Mouse (Mus musculus): ENCODE results near the gene Spef1. TPM values are rescaled to one million over a fixed set of nuclear protein-coding genes. Genes with fewer than 3 reads are reported as not detected.

The Spef1 gene
- polyA plus RNA-seq, 1 experiment from 2014 or later = 3.1 TPM

GRCm38 (mm10) chr2:131134826-131135400 is 52.2 kb downstream of the Spef1 start:
- 86% methylated on average over 8 of the region's 8 CpGs for WGBS
- Histone ChIP-seq H3K9me3 (ENCODE audit: control insufficient read depth, low read length) (no peaks in the 10 kb centered on the region), H3K9ac (ENCODE audit: low read depth, low read length) (no peak overlapping the region), H3K4me3 (ENCODE audit: low read length) (no peak overlapping the region), H3K27ac (ENCODE audit: low read length) (0 out of 2 replicates have a peak overlapping the region, but pooled peaks have one; percentile 30), H3K4me1 (ENCODE audit: control insufficient read depth, insufficient read depth, low read length) (peaks cover 7% of the 10 kb centered on the region), H3K27me3 (replicated peaks; ENCODE audit: control insufficient read depth, insufficient read depth, low read length) (no peaks in the 10 kb centered on the region), H3K36me3 (ENCODE audit: control insufficient read depth, insufficient read depth, low read length) (no peaks in the 10 kb centered on the region), H3K4me2 (ENCODE audit: low read depth, low read length) (no peak overlapping the region)
- no peak for ATAC-seq

- ATAC-seq = no peak
- 42% methylated on average over 1 of the region's 1 CpGs for WGBS
- Histone ChIP-seq H3K4me2 (ENCODE audit: low read depth, low read length) (no peak overlapping the region), H3K4me3 (ENCODE audit: low read length) (no peak overlapping the region), H3K4me1 (ENCODE audit: control insufficient read depth, insufficient read depth, low read length) (peaks cover 2% of the 10 kb centered on the region), H3K36me3 (ENCODE audit: control insufficient read depth, insufficient read depth, low read length) (no peaks in the 10 kb centered on the region), H3K9ac (ENCODE audit: low read depth, low read length) (no peak overlapping the region), H3K27ac (ENCODE audit: low read length) (0 out of 2 replicates have a peak overlapping the region, but pooled peaks have one; percentile 30), H3K9me3 (ENCODE audit: control insufficient read depth, low read length) (no peaks in the 10 kb centered on the region), H3K27me3 (replicated peaks; ENCODE audit: control insufficient read depth, insufficient read depth, low read length) (no peaks in the 10 kb centered on the region)
Observed at GRCm38 (mm10) chr2:131134381-131134780, 52.7 kb downstream of the Spef1 start.

- H3K4me3 ChIP-seq (ENCODE audit: low read length) = no peak within 1 kb of the TSS
- no peaks in the 10 kb centered on the region for H3K36me3 ChIP-seq (ENCODE audit: control insufficient read depth, insufficient read depth, low read length)
- H3K27ac ChIP-seq (ENCODE audit: low read length) = no peak within 1 kb of the TSS
- H3K4me2 ChIP-seq (ENCODE audit: low read depth, low read length) = no peak within 1 kb of the TSS
- peaks cover 11% of the 10 kb centered on the region; the same call in 1 of the 2 replicates for H3K4me1 ChIP-seq (ENCODE audit: control insufficient read depth, insufficient read depth, low read length)
- no peak within 1 kb of the TSS for H3K9ac ChIP-seq (ENCODE audit: low read depth, low read length)
- no peak for ATAC-seq
- no peaks in the 10 kb centered on the region for H3K9me3 ChIP-seq (ENCODE audit: control insufficient read depth, low read length)
- 87% methylated on average over 9 of the region's 9 CpGs for WGBS
- no peaks in the 10 kb centered on the region for H3K27me3 ChIP-seq (replicated peaks; ENCODE audit: control insufficient read depth, insufficient read depth, low read length)
Observed at GRCm38 (mm10) chr2:131132930-131133547, 54.0 kb downstream of the Spef1 start, which contains the start of gene Gm11037. TSS of gene Gm11037 (plus strand) at chr2:131133497.

- WGBS = 84% methylated on average over 10 of the region's 10 CpGs
- no peaks in the 10 kb centered on the region for H3K27me3 ChIP-seq (replicated peaks; ENCODE audit: control insufficient read depth, insufficient read depth, low read length)
- no peak overlapping the region for H3K4me3 ChIP-seq (ENCODE audit: low read length)
- no peak for ATAC-seq
- no peaks in the 10 kb centered on the region for H3K36me3 ChIP-seq (ENCODE audit: control insufficient read depth, insufficient read depth, low read length)
- no peaks in the 10 kb centered on the region for H3K9me3 ChIP-seq (ENCODE audit: control insufficient read depth, low read length)
- no peak overlapping the region for H3K27ac ChIP-seq (ENCODE audit: low read length)
- peaks cover 15% of the 10 kb centered on the region for H3K4me1 ChIP-seq (ENCODE audit: control insufficient read depth, insufficient read depth, low read length)
- H3K4me2 ChIP-seq (ENCODE audit: low read depth, low read length) = no peak overlapping the region
- no peak overlapping the region for H3K9ac ChIP-seq (ENCODE audit: low read depth, low read length)
Observed at GRCm38 (mm10) chr2:131132111-131132888, 54.8 kb downstream of the Spef1 start.

- no peak overlapping the region for H3K9ac ChIP-seq (ENCODE audit: low read depth, low read length)
- ATAC-seq = no peak
Observed at GRCm38 (mm10) chr2:131130849-131131248, 56.2 kb downstream of the Spef1 start.

GRCm38 (mm10) chr2:131129836-131130235 is 57.2 kb downstream of the Spef1 start:
- Histone ChIP-seq H3K27ac (ENCODE audit: low read length) (no peak overlapping the region), H3K4me1 (ENCODE audit: control insufficient read depth, insufficient read depth, low read length) (peaks cover 25% of the 10 kb centered on the region), H3K27me3 (replicated peaks; ENCODE audit: control insufficient read depth, insufficient read depth, low read length) (no peaks in the 10 kb centered on the region), H3K4me2 (ENCODE audit: low read depth, low read length) (no peak overlapping the region), H3K4me3 (ENCODE audit: low read length) (no peak overlapping the region), H3K9ac (ENCODE audit: low read depth, low read length) (no peak overlapping the region), H3K36me3 (ENCODE audit: control insufficient read depth, insufficient read depth, low read length) (no peaks in the 10 kb centered on the region), H3K9me3 (ENCODE audit: control insufficient read depth, low read length) (no peaks in the 10 kb centered on the region)
- 59% methylated on average over 5 of the region's 5 CpGs for WGBS
- ATAC-seq = 0 out of 2 replicates have a peak, but pooled peaks have one; percentile 9

More at GRCm38 (mm10) chr2:131130849-131131248, 56.2 kb downstream of the Spef1 start:
- H3K4me2 ChIP-seq (ENCODE audit: low read depth, low read length) = no peak overlapping the region
- H3K4me1 ChIP-seq (ENCODE audit: control insufficient read depth, insufficient read depth, low read length) = peaks cover 25% of the 10 kb centered on the region
- WGBS = 61% methylated on average over 2 of the region's 2 CpGs
- H3K9me3 ChIP-seq (ENCODE audit: control insufficient read depth, low read length) = no peaks in the 10 kb centered on the region
- H3K27me3 ChIP-seq (replicated peaks; ENCODE audit: control insufficient read depth, insufficient read depth, low read length) = no peaks in the 10 kb centered on the region
- no peaks in the 10 kb centered on the region for H3K36me3 ChIP-seq (ENCODE audit: control insufficient read depth, insufficient read depth, low read length)
- no peak overlapping the region for H3K4me3 ChIP-seq (ENCODE audit: low read length)
- no peak overlapping the region for H3K27ac ChIP-seq (ENCODE audit: low read length)

- Histone ChIP-seq H3K27me3 (replicated peaks; ENCODE audit: control insufficient read depth, insufficient read depth, low read length) (no peaks in the 10 kb centered on the region), H3K4me3 (ENCODE audit: low read length) (no peak overlapping the region), H3K9ac (ENCODE audit: low read depth, low read length) (0 out of 2 replicates have a peak overlapping the region, but pooled peaks have one; percentile 80), H3K4me1 (ENCODE audit: control insufficient read depth, insufficient read depth, low read length) (peaks cover 25% of the 10 kb centered on the region), H3K36me3 (ENCODE audit: control insufficient read depth, insufficient read depth, low read length) (no peaks in the 10 kb centered on the region), H3K27ac (ENCODE audit: low read length) (no peak overlapping the region), H3K9me3 (ENCODE audit: control insufficient read depth, low read length) (no peaks in the 10 kb centered on the region), H3K4me2 (ENCODE audit: low read depth, low read length) (peak overlapping the region; percentile 77; the same call in 1 of the 2 replicates)
- no peak for ATAC-seq
- WGBS = 76% methylated on average over 3 of the region's 3 CpGs
Observed at GRCm38 (mm10) chr2:131128636-131129157, 58.4 kb downstream of the Spef1 start.

GRCm38 (mm10) chr2:131128211-131128610 is 58.9 kb downstream of the Spef1 start:
- no peaks in the 10 kb centered on the region for H3K9me3 ChIP-seq (ENCODE audit: control insufficient read depth, low read length)
- no peaks in the 10 kb centered on the region for H3K36me3 ChIP-seq (ENCODE audit: control insufficient read depth, insufficient read depth, low read length)
- H3K4me3 ChIP-seq (ENCODE audit: low read length) = peak overlapping the region; percentile 60
- peak overlapping the region; percentile 77 for H3K4me2 ChIP-seq (ENCODE audit: low read depth, low read length)
- peak overlapping the region; percentile 80 for H3K9ac ChIP-seq (ENCODE audit: low read depth, low read length)
- 86% methylated on average over 5 of the region's 5 CpGs for WGBS
- H3K27me3 ChIP-seq (replicated peaks; ENCODE audit: control insufficient read depth, insufficient read depth, low read length) = no peaks in the 10 kb centered on the region
- peaks cover 25% of the 10 kb centered on the region for H3K4me1 ChIP-seq (ENCODE audit: control insufficient read depth, insufficient read depth, low read length)
- no peak overlapping the region for H3K27ac ChIP-seq (ENCODE audit: low read length)
- no peak for ATAC-seq

- H3K4me3 ChIP-seq (ENCODE audit: low read length) = peak within 1 kb of the TSS; percentile 60
- H3K9me3 ChIP-seq (ENCODE audit: control insufficient read depth, low read length) = no peaks in the 10 kb centered on the region
- ATAC-seq = peak; percentile 93
- H3K36me3 ChIP-seq (ENCODE audit: control insufficient read depth, insufficient read depth, low read length) = no peaks in the 10 kb centered on the region
- no peaks in the 10 kb centered on the region for H3K27me3 ChIP-seq (replicated peaks; ENCODE audit: control insufficient read depth, insufficient read depth, low read length)
- peak within 1 kb of the TSS; percentile 77 for H3K4me2 ChIP-seq (ENCODE audit: low read depth, low read length)
- H3K27ac ChIP-seq (ENCODE audit: low read length) = peak within 1 kb of the TSS; percentile 63
- WGBS = 4% methylated on average over 28 of the region's 28 CpGs
- peak within 1 kb of the TSS; percentile 80 for H3K9ac ChIP-seq (ENCODE audit: low read depth, low read length)
- H3K4me1 ChIP-seq (ENCODE audit: control insufficient read depth, insufficient read depth, low read length) = peaks cover 25% of the 10 kb centered on the region
Observed at GRCm38 (mm10) chr2:131127161-131127730, 59.8 kb downstream of the Spef1 start, which contains the start of gene Hspa12b. TSS of gene Hspa12b (plus strand) at chr2:131127280.
